Mouse (Mus musculus) hindlimb bud, embryonic 11.5 days (tissue): ENCODE measurements around the gene Fbxl19.
A peak's percentile ranks its signal among the peaks of the same experiment; 100 is the strongest.
"Not testable (repeated sequence)": the region's sequence is repeated elsewhere in the genome, so short reads cannot be mapped to it uniquely, and the experiment has no call there.

ENCODE experiments used
- DNase-seq: peaks from one replicate; pipeline ENCODE4 v3.0.0-alpha.2; 2012; ENCODE audit warnings: low read depth, low spot score; ENCODE audit errors: extremely low spot score

Fbxl19 gene

DNA sequence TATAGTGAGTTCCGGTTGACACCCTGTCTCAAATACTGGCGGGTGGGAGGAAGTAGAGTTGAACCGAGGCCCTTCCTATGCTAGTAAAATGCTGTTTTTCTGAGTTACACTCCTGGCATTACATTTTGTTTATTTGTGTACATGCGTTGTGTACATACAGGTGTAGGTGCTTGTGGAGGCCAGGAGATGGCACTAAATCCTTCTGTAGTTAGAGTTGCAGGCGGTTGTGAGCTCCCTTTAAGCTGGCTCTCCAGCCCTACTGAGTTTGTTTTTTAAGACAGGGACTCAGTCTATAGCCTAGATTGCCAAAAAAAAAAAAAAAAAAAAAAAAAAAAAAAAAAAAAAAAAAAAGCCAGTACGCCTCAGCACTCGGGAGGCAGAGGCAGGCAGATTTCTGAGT, 16.4 kb upstream of the Fbxl19 start:
- no peak for DNase-seq

DNA sequence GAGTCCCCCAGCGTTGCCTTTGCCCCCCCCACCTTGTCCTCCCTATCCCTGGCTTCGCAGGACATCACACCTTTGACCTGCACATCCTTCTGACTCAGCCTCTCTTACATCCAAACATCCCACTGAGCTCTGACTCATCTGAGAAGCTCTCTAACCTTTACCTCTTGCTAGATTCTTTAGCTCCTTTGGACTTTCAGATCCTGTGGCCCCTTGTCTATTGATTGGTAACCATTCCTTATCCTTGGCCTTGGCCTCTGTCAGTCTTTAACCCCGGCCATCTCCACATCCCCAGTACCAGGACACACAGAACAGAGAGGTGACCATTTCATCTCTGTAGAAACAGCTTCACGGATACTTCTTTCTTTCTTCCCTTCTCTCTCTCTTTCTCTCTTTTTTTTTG, 14.2 kb upstream of the Fbxl19 start:
- DNase-seq: no peak

GRCm38 (mm10) chr7:127732066-127732465, 12.3 kb upstream of the Fbxl19 start, which contains the start of gene Ctf2:
TSS of gene Ctf2 (minus strand) at chr7:127732166.
- not testable (repeated sequence) for DNase-seq

DNA sequence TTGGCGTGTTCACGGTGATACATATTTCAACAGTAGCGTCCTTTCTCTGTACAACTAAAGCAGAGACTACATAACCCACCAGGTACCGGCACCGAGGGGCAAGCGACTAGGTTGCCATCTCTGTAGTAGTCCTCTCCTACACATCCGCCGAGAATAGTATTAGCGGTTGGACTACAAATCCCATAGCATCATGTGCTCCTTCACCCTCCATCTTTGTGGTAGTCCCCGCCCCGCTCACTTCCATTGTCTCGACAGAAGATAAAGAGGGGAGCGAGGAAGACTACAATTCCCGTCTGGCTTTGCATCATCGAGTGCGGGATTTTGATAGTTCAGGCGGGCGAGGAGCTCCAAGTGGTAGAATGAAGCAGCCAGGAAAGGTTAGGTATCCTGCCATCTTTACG, 908 bp downstream of the Fbxl19 start:
- DNase-seq: peak; percentile 95

- peak; percentile 99 for DNase-seq
Observed at GRCm38 (mm10) chr7:127745652-127746493, 1.5 kb downstream of the Fbxl19 start.

DNA sequence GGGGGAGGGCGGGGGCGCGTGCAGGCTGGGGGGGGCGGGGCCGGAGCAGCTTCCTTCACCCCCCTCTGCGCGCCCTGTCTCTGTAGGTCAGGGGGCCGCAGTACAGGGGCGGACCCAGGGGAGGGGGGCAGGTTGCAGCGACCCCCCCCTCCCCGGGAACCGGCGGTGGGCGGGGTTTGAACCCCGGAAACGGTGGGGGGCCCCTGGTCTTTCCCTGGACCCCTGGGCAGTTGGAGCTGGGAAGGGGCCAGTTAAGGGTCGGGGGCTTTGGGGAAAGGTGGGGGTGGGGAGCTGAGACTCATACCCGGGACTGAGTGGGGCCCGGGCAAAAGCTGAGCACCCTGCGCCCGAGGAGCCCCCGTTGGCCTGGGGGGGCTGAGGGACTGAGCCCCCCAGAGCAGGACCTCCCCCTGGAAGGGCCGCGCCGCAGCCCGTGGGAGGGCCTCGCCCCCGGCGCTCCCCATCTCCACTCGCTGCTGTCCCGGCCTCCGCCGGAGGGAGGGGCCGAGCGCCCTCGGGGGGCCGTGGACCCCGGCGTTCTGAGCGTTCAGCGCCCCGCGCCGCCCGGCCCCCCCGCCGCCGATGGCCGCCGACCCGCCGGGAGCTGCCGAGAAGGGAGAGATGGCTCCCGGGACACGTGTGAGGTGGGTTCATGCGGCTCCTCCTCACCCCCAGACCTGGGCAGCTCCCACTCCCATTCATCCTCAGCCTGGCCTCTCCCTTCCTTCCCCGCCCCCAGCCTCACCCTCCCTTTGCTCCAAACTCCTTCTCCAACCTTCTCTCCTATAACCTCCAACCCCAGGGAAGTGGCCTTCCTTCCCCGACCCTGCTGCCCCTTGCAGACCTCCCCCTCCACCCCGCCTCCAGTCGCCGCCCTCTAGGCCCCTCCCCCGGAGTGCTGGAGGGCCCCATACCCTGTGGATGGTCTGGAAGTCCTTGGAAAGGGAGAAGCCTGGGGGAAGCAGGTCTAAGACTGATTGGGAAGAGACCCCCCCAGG, 2.5 kb downstream of the Fbxl19 start:
- no peak for DNase-seq

DNA sequence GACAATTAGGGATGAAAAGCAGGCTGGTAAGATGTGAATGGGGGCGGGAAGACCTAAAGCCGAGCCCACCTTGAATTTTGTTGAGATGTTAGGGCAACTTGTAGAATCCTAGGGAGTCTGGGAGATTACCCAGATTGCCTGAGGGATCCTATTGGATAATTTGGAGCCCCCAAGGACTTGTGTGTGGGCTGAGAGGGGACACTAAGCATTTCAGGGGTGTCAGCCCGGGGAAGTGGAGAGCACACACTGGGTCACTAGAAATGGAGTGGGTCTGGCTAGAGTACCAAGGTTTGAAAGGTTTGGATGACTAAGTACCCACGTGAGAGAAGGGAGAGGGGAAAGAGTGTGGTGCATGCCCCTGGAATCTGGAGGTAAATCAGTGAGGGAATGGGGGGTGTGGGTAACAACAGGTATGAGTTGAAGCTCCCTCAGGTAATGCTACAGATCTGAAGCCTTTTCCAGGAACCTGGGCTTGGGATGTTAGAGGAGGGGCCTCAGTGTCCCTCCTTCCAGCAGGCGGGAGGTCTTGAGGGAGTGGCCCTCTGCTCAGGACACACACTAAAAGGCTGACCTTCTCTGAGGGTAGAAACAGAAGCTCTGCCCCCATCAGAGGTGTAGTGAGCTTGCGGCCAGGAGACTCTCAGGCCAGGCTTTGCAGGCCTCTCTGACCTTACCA, 3.4 kb downstream of the Fbxl19 start:
- DNase-seq: no peak

DNA sequence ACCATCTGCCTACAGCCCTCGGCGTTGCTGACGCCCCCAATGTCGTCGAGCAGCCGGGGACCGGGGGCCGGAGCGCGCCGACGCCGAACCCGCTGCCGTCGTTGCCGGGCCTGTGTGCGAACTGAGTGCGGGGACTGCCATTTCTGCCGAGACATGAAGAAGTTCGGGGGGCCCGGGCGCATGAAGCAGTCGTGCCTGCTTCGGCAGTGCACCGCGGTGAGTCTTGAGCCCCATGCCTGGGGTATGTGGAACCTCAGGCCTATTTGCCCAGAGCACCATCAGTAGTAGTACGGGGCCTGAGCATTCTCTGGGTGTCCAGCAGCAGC, 3.9 kb downstream of the Fbxl19 start:
- DNase-seq: no peak

DNA sequence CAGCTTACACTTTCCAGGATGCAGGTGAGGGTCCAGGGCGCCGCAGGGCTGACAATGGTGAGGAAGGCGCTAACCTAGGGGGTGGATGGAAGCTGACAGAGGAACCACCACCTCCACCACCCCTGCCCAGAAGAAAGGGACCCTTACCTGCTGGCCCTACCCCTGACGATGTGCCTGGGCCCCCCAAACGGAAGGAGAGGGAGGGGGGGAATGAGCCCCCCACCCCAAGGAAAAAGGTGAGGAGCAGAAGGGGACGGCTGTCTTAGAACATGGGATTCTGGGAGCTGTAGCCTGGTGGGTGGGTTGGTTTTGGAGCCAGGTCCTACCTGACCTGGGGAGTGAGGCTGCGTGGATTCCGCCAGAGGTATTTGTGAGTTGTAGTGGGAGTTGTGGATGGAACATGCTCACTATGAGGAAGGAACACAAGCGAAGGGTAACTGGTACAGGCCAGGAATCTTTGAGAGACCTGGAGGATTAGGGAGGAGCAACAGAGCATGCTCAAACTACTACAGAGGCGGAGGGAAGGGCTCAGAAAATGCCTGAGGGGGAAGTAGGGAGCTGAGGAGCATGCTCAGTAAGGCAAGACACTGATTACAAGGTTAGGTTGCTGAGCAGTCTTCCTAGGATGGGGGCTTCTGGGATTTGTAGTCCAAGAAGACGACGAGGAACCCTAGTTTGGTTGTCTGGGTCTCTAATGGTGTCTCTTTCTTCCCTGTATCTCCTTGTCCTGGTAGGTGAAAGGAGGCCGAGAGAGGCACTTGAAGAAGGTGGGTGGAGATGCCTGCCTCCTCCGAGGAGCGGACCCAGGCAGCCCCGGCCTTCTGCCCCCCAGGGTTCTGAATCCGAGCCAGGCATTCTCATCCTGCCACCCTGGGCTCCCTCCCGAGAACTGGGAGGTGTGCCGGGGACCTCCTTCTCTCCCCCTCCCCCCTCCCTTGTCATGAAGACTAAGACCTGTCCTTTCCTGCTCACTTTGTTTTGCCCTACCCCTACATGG, 6.1 kb downstream of the Fbxl19 start:
- DNase-seq: no peak

GRCm38 (mm10) chr7:127751619-127752018, 7.3 kb downstream of the Fbxl19 start:
- DNase-seq: no peak

GRCm38 (mm10) chr7:127752069-127752468, 7.7 kb downstream of the Fbxl19 start:
- no peak for DNase-seq

DNA sequence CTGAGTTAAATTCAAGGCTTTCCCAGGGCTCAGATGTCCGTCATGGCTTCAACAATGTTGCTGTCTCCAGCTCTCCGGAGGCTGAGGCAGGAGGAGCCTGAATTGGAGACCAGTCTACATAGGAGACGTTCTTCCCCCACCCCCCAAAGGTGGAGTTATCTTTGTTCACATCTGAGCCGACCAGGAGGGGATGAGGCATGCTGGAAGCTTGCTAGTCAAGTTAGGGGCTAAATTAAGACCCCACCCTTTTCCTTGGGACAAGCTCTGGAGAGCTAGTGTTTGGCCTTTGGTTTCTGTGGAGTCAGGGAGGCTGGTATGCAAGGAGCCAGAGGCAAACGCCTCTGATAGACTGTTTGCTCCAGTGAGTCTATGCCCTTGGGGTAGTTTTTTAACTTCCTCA, 8.8 kb downstream of the Fbxl19 start:
- no peak for DNase-seq

- DNase-seq: no peak
Observed at GRCm38 (mm10) chr7:127753741-127754140, 9.4 kb downstream of the Fbxl19 start.

DNA sequence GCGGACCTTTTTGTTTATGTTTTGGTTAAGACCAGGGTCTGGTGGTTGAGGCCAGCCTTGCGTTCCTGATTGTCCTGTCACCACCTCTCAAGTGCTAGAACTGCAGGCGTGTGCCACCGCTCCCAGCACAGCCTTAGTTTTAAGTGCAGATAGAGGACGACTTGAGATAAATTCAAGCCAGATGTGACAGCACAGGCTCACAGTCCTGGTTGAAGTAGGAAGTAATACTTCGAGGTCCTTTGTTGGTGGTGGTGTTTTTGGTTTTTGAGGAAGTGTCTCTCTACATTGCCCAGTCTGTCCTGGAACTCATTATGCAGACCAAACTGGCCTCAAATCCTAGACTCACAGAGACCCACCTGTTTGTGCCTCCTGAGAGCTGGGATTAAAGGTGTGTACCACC, 15.4 kb downstream of the Fbxl19 start:
- DNase-seq: no peak

DNA sequence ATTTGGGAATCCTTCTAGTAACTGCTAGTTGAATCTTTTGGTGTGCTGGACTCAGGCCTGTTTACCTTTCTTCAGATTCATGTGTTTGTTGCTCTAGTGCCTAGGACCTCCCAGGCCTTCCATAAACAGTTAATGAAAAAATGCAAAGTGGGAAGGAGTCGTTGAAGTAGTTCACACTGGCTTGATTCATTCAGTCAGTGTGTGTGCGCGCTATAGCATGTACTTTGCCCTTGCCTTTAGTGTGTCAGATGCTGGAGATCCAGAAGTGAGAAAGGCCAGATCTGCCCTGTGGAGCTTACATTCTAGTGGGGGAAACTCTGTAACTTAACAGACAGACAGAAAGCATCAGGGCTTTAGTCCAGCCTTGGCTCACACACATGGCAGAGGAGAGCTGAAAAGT, 16.1 kb downstream of the Fbxl19 start:
- DNase-seq: no peak

DNA sequence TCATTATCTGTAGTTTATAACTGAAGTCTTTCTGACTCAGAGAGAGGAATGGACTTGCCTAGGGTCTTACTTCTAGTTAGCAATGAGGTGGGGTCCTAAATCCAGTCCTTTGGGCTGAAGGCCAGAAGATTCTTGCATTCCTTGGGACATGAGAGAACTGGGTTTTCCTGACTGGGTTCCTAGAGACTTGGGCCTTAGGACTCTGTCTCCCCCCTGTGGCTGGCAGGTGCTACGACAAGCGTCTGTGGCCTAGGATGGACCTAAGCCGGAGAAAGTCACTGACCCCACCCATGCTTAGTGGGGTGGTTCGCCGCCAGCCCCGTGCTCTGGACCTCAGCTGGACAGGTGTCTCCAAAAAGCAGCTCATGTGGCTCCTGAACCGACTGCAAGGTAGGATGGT, 16.7 kb downstream of the Fbxl19 start:
- no peak for DNase-seq

- DNase-seq: no peak
Observed at GRCm38 (mm10) chr7:127763642-127764041, 19.3 kb downstream of the Fbxl19 start.

GRCm38 (mm10) chr7:127765756-127766155, 21.4 kb downstream of the Fbxl19 start:
- DNase-seq: no peak

DNA sequence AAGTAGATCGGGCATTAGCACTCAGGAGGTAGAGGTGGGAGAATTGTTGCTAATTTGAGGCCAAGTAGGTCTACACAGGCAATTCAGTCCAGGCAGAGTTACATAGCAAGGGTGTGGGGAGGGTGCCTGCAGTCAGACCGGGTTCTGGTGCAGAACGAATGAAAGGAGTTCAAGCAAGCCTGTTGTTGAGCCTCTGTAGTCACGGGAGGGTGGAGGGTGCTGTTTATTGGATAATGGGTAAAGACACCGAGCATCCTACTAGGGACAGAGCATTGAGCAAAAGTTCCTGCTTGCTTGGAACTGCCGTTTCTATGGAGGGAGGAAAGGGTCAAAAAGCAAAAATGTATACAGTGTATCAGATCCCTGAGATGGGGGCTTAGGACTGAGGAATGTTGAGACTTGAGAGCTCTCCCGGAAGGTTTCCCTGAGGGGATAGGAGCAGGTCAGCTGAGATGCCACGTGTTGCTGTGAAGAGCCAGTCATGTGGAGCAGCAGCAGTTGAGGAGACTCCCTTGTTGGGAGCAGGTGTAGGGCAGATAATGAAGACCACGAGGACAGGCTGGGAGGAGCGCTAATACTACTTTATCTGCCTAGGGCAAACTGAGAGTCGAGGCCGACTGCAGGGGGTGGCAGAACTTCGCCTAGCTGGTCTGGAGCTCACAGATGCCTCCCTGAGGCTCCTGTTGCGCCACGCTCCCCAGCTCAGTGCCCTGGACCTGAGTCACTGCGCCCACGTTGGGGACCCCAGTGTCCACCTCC, 22.7 kb downstream of the Fbxl19 start:
- DNase-seq: no peak
